Mouse (Mus musculus) hindbrain, embryonic 10.5 days (tissue): ENCODE results near the gene Atxn1l. TPM values are rescaled to one million over a fixed set of nuclear protein-coding genes. Genes with fewer than 3 reads are reported as not detected.
A peak's percentile ranks its signal among the peaks of the same experiment; 100 is the strongest.

ENCODE experiments used
- DNase-seq: peaks from one replicate; pipeline ENCODE4 v3.0.0-alpha.2; 2017; ENCODE audit warnings: low spot score
- H3K27ac ChIP-seq: fragments of 300-500 bp; sonication (generic); 2 replicates; pipeline ENCODE4 v1.5.1; 2016; ENCODE audit warnings: mild to moderate bottlenecking, moderate library complexity
- H3K27me3 ChIP-seq: fragments of 300-500 bp; sonication (generic); 2 replicates; pipeline ENCODE4 v1.6.1; 2016; ENCODE audit warnings: mild to moderate bottlenecking; ENCODE audit not compliant: poor library complexity, insufficient read depth, severe bottlenecking
- H3K36me3 ChIP-seq: fragments of 300-500 bp; sonication (generic); 2 replicates; pipeline ENCODE4 v1.6.1; 2016; ENCODE audit warnings: mild to moderate bottlenecking, moderate library complexity
- H3K4me1 ChIP-seq: fragments of 300-500 bp; sonication (generic); replicated peaks from 2 replicates; pipeline ENCODE4 v1.6.1; 2016; ENCODE audit warnings: mild to moderate bottlenecking
- H3K4me3 ChIP-seq: fragments of 300-500 bp; sonication (generic); 2 replicates; pipeline ENCODE4 v1.5.1; 2016; ENCODE audit warnings: mild to moderate bottlenecking, moderate library complexity
- H3K9me3 ChIP-seq: fragments of 300-500 bp; sonication (generic); 2 replicates; pipeline ENCODE4 v1.6.1; 2016; ENCODE audit warnings: mild to moderate bottlenecking, moderate library complexity
- WGBS: fragments of 180-500 bp; shearing (Covaris S2); methylation state at CpG from one replicate; pipeline ENCODE4 v1.1.7; 2016; 5-methylcytosine and 5-hydroxymethylcytosine counted together
- polyA plus RNA-seq: library from polyadenylated mRNA; unstranded; fragments of >200 nt; fragmentation: Nextera tagmentation; extraction: Ambion mirVana; gene quantifications from 2 replicates; pipeline ENCODE4 v1.2.1, GENCODE M21; 2016

Atxn1l gene
- polyA plus RNA-seq, 1 experiment from 2014 or later, result 6.2 TPM

DNA sequence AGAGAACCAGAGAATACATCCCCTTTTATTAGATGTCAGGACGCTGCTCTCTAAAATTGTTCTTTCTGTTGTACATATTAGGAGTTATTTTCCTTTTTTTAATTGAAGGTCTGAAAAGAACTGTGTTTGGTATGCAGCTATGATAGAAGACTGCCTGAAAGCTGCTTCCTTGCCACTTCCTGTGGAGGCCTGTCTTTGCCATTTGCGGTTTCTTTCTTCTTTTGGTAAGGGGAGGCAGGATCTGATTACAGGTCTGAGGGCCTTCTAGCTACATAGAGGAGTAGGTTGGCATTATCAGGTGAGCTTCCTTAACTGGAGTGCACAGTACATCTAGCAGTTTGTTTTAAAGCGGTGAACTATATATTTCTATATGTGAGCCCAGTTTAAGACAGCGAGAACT is 29.6 kb downstream of the Atxn1l start:
- Histone ChIP-seq H3K4me3 (no peak overlapping the region), H3K36me3 (peaks cover 58% of the 10 kb centered on the region), H3K9me3 (no peaks in the 10 kb centered on the region), H3K27me3 (peaks cover 20% of the 10 kb centered on the region), H3K4me1 (peaks cover 34% of the 10 kb centered on the region), H3K27ac (no peak overlapping the region)
- WGBS, result 96% methylated on average over 4 of the region's 4 CpGs
- DNase-seq, result no peak

DNA sequence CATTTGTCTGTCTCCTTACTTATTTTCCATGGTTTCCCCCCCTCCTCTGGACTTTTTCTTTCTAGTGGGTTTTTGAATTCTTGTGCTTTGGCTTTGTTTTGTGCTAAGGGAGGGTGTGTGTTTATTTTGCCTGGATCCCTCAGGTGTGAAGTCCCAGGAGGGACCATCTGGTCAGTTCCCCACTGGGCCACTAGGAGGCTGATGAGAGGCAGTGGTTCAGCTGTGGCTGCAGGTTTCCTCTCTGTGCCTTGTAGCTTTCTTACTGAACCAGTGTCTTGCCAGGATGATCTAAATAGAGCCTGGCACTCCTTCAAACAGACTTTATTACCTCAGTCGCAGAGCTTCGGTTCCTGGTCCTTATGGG is 30.7 kb downstream of the Atxn1l start:
- peak overlapping the region; percentile 97 for H3K4me3 ChIP-seq
- H3K27ac ChIP-seq, result no peak overlapping the region
- peaks cover 34% of the 10 kb centered on the region for H3K4me1 ChIP-seq
- no peaks in the 10 kb centered on the region for H3K9me3 ChIP-seq
- DNase-seq, result peak; percentile 76
- WGBS, result 36% methylated on average over 2 of the region's 2 CpGs
- H3K27me3 ChIP-seq, result peaks cover 30% of the 10 kb centered on the region
- H3K36me3 ChIP-seq, result peaks cover 47% of the 10 kb centered on the region

DNA sequence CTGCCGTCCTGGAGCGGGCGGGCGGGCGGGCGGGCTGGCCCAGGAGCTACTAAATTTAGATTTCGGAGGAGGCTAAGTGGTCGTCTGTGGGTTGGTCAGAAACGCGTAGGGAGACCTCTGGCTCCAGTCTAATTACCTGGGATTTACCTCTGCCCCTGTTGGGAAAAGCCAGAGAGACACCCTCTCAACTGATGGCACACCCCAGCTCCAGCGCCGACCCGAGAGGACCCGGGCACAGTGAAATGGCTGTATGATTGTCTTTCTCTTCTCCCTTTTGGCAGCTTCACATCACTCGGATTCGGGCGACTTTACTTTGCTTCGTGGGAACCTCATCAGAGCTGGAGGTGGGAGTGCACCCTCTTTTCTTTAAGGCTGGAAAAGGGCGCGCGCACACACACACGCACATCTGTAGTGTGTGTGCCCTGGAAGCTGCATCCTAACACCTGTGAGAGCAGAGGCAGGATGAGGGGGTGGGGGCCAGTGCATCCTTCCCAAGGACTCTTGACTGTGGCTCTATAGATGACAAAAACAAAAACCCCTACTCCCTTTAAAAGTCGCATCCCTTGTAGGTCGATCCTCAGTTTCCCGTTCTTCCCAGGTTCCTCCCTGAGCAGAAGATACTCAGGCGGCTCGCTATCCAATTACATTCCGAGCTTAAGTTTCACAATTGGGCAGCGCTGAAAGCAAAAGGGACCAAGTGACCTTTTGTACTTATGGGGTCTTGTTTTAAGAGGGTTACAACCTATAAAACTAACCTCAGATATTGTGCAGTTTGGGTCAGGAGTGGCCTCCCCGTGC is 31.3 kb downstream of the Atxn1l start:
- Histone ChIP-seq H3K27me3 (peaks cover 30% of the 10 kb centered on the region), H3K4me1 (peaks cover 34% of the 10 kb centered on the region), H3K27ac (peak overlapping the region; percentile 100), H3K4me3 (peak overlapping the region; percentile 97), H3K9me3 (no peaks in the 10 kb centered on the region), H3K36me3 (peaks cover 42% of the 10 kb centered on the region)
- DNase-seq, result peak; percentile 62
- 2% methylated on average over 30 of the region's 30 CpGs for WGBS

DNA sequence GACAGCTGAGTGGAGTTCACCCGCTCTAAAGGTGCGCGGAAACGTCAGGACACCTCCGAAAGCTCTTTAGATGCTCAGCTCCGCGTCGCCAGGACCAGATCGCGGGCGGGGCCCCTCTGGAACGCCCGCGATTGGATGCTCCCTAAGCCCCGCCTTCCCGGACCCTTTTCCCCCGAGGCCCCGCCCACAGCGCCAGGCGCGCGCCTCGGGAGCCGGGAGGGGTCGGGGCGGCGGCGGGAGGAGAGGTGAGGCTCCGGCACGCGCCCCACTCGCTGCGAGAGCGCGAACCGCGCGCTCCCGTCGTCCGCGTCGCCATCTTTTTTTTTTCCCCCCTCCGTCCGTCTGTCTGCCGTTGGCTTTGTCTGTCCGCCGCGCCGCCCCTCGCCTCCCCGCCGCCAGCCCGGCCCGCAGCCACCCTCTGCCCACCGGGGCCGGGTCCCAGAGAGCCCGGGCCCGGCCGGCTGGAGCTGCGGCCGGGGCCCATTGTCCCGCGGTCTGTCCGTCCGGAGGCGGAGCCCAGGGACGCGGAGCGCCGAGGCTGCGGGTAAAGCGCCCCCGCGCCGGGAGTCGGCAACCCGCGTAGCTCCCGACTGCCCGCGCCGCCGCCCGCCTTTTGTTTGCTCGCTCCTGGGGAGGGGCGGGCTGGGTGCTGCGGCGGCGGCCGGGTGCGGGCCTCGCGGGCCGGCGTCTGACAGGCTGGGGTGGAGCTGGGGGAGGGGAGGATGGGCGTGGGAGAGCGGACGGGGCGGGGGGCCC is 32.0 kb downstream of the Atxn1l start, which contains the start of gene Zfp821:
Zfp821 (plus strand) TSS at position 227 of the 756 bp plus-strand sequence.
- peak; percentile 92 for DNase-seq
- Histone ChIP-seq H3K27me3 (peaks cover 30% of the 10 kb centered on the region), H3K27ac (peak within 1 kb of the TSS; percentile 100), H3K36me3 (peaks cover 34% of the 10 kb centered on the region), H3K4me1 (peaks cover 34% of the 10 kb centered on the region), H3K4me3 (peak within 1 kb of the TSS; percentile 97), H3K9me3 (no peaks in the 10 kb centered on the region)
- WGBS, result under 1% methylated on average over 96 of the region's 100 CpGs

DNA sequence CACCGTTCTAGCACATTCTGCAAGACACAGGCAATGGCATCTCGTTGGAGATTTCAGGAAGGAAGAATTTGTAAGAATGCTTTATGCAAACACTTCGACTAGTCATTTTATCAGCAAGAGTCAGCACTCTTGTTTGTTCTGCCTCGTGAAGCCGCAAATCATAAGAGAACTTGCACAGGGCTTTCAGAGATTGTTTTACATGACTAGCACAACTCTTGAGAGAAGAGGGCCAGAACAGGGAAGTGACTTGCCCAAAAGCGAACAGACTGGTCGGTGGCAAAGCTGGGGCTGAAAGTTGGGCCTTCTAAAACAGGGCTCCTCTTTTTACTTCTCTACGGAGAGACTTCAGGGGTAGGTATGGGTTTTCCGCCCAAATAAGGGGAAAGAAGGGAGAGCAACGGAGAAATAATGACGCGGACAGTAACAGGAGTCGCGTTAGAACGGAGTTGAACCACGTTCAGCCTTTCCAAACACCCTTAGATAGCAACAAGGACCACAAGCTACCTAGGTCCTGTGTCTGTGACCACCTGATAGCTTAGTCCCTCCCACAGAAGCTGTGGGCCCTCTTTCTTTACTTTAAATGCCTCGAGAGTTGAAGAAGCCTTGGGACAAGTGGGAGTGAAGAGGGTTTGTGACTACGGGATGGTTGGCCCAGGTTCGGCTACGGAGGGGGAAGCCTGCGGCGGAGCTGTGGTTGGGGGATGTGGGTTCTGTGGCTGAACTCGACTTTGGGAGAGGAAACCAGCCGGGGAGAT is 32.8 kb downstream of the Atxn1l start:
- 13% methylated on average over 24 of the region's 24 CpGs for WGBS
- H3K4me1 ChIP-seq, result peaks cover 34% of the 10 kb centered on the region
- peak overlapping the region; percentile 97 for H3K4me3 ChIP-seq
- peak overlapping the region; percentile 100 for H3K27ac ChIP-seq
- no peaks in the 10 kb centered on the region for H3K9me3 ChIP-seq
- H3K36me3 ChIP-seq, result peaks cover 26% of the 10 kb centered on the region
- peak; percentile 14 for DNase-seq
- peaks cover 30% of the 10 kb centered on the region for H3K27me3 ChIP-seq

DNA sequence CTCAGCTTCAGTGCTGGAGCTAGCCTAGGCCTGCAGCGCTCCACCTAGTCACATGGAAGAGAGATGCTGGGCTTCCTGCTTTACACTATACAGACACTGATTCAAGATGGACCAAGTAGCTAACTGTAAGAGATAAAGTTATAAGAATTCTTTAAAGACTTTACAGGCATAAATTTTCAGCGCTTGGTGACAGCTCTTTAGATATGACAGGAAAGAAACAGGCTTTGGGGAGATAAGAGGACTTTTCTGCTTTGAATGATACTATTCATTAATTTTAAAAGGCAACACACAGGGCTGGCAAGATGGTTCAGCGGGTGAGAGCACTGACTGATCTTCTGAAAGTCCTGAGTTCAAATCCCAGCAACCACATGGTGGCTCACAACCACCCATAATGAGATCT is 39.1 kb downstream of the Atxn1l start:
- H3K9me3 ChIP-seq, result no peaks in the 10 kb centered on the region
- peaks cover 9% of the 10 kb centered on the region for H3K4me1 ChIP-seq
- DNase-seq, result no peak
- no peak overlapping the region for H3K27ac ChIP-seq
- WGBS, result 79% methylated on average over 3 of the region's 3 CpGs
- peaks cover 29% of the 10 kb centered on the region for H3K27me3 ChIP-seq
- no peak overlapping the region for H3K4me3 ChIP-seq
- H3K36me3 ChIP-seq, result no peaks in the 10 kb centered on the region

DNA sequence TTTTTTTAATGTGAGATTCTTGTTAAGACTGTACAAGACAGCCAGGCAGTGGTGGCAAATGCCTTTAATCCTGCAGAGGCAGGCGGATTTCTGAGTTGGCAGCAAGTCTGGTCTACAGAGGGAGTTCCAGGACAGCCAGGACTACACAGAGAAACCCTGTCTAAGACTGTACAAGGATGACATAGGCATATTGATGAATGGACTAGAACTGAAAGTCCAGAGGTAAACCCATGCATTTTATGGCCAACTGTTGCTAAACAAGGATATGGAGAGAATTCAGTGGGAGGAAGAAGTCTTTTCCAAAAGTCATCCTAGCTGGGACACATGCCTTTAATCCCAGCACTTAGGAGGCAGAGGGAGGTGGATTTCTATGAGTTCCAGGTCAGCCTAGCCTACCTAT is 39.8 kb downstream of the Atxn1l start:
- WGBS, result 78% methylated on average over 1 of the region's 1 CpGs
- no peak overlapping the region for H3K4me3 ChIP-seq
- peaks cover 23% of the 10 kb centered on the region for H3K27me3 ChIP-seq
- no peak overlapping the region for H3K27ac ChIP-seq
- DNase-seq, result no peak
- no peaks in the 10 kb centered on the region for H3K36me3 ChIP-seq
- H3K9me3 ChIP-seq, result no peaks in the 10 kb centered on the region
- H3K4me1 ChIP-seq, result peaks cover 9% of the 10 kb centered on the region

DNA sequence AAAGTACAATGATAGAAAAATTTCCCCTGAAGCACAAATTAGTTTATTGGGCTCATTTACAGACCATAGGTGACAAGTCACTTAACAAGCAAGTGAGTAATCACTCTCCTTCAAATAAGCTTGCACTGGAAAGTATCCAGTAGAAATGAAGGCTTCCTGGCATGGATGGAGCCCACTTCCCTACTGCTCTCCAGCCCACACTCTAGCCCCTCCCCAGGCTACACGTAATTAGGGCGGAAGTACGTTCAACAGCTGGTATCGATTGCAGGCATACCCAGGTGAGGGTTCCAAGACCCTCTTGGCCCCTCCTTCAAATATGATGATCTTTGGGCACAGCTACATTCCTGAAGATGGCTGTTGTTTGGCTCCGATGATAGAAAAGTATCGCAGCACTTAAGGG is 43.4 kb downstream of the Atxn1l start:
- H3K36me3 ChIP-seq, result peaks cover 12% of the 10 kb centered on the region; the same call in 1 of the 2 replicates
- H3K4me3 ChIP-seq, result peak overlapping the region; percentile 99; the same call in 1 of the 2 replicates
- H3K9me3 ChIP-seq, result no peaks in the 10 kb centered on the region
- DNase-seq, result no peak
- peaks cover 26% of the 10 kb centered on the region for H3K4me1 ChIP-seq
- 58% methylated on average over 6 of the region's 6 CpGs for whole genome bisulfite sequencing
- no peak overlapping the region for H3K27ac ChIP-seq
- peaks cover 15% of the 10 kb centered on the region for H3K27me3 ChIP-seq

DNA sequence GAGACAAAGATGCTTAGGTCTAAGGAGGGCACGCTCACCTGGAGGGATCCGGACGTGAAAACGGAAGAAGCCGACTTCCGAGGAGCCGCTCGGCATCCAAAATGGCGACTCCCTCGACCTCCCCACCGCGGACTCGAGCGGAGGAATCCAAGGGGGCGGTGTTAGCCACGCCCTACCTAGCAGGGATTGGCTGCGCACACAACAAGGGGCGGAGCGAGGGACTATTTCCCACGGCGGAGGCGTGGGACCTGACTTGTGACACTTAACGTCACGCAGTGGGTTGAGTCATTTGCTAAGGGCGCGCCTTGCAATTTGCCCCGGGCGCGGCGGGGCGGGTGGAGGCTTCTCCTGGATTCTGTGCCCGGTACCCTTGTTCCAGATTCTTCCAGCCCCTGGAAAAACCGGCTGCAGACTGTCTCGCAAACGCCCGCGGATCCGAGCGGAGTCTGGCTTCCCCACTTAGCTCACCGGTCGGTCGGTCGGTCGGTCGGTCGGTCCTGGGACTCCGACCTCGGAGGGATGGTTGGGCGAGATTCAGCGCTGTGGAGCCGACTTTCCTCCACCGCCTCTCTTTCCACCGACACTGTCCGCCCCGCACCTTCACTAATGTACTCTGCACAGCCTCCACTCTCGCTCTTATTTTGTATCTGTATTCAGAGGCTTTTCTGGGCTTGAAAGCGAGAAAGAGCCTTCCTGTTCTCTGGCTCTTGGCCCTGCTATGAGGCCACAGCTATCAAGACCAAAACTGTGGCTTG is 44.2 kb downstream of the Atxn1l start, which contains the start of gene Ist1:
Ist1 (minus strand) TSS at position 115 of the 755 bp plus-strand sequence.
- Histone ChIP-seq H3K9me3 (no peaks in the 10 kb centered on the region), H3K4me3 (peak within 1 kb of the TSS; percentile 99), H3K27ac (peak within 1 kb of the TSS; percentile 97), H3K4me1 (peaks cover 26% of the 10 kb centered on the region), H3K36me3 (peaks cover 14% of the 10 kb centered on the region; the same call in 1 of the 2 replicates), H3K27me3 (peaks cover 15% of the 10 kb centered on the region)
- DNase-seq, result peak; percentile 98
- WGBS, result under 1% methylated on average over 57 of the region's 57 CpGs

DNA sequence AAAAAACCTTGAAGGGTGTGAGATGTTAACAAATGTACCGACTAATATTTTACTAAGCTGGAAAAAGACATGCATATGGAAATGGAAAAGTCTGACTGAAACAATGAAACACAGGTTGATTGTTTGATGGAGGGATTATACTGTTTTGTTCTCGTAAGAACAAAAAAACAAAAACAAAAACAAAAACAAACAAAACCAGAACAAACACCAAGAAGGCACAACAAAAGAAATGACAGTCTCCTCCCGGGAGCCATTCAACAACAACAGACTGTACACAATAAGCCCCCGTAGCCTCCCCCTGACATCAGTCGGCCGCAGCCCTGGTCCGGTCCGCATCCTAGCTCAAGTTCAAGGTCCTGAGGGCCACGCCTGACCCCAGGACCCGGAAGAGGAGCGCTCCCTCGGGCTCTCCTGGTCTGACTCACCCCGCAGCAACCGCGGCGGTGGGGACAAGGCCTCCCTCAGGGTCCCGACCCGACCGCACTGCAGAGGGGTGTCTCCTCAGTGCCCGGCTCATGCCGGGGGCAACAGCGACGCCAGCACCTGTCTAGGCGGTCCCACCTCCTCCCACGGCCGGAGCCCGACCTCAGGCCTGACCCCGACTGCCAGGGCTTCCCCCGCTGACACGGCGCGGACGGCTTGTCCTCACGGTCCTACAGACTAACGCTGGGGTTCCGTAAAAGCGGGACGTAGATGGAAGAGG is 44.9 kb downstream of the Atxn1l start:
- H3K27me3 ChIP-seq, result peaks cover 15% of the 10 kb centered on the region
- WGBS, result under 1% methylated on average over 38 of the region's 38 CpGs
- H3K27ac ChIP-seq, result peak overlapping the region; percentile 97
- peaks cover 16% of the 10 kb centered on the region; the same call in 1 of the 2 replicates for H3K36me3 ChIP-seq
- peaks cover 26% of the 10 kb centered on the region for H3K4me1 ChIP-seq
- no peaks in the 10 kb centered on the region for H3K9me3 ChIP-seq
- no peak for DNase-seq
- peak overlapping the region; percentile 99 for H3K4me3 ChIP-seq

DNA sequence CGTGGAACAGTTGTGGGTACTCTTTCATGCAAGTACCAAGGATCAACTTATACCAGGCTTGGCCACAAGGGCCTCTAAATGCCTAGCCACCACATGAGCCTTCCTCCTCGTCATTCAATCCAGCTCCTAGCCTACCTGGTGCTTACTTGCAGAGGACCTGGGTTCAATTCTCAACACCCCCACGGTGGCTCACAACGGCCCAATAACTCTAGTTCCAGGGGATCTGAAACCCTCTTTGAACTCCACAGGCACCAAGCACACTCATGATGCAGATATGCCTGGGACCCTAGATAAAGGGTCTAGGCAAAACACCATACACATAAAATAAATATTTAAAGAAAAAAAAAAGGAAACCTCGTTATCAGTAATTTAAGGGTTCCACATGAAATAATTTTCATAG is 45.8 kb downstream of the Atxn1l start:
- Histone ChIP-seq H3K27me3 (peaks cover 11% of the 10 kb centered on the region), H3K27ac (no peak overlapping the region), H3K36me3 (peaks cover 16% of the 10 kb centered on the region; the same call in 1 of the 2 replicates), H3K9me3 (no peaks in the 10 kb centered on the region), H3K4me1 (peaks cover 26% of the 10 kb centered on the region), H3K4me3 (peak overlapping the region; percentile 99)
- 67% methylated on average over 5 of the region's 5 CpGs for WGBS
- DNase-seq, result peak; percentile 17
